ENCODE assay signal across 8 mouse cellular contexts in genomic region chr7:28807641-28808220, GRCm38 (mm10). TPM values are rescaled to one million over a fixed set of nuclear protein-coding genes. Genes with fewer than 3 reads are reported as not detected.
DNase-seq lines count a peak whose midpoint lies in the region; ATAC-seq lines count a peak whose summit lies in the region.

No protein-coding gene starts in this region.

- H3K9me3 ChIP-seq in erythroblast, embryonic 14.5 days (ENCODE audit: control insufficient read depth, low read length): no peaks in the 10 kb centered on the region
- H3K9me3 ChIP-seq in kidney, embryonic 16.5 days (ENCODE audit: low read length): no peaks in the 10 kb centered on the region
- H3K9me3 ChIP-seq in midbrain, embryonic 14.5 days (ENCODE audit: control insufficient read depth, low read length): no peaks in the 10 kb centered on the region

- H3K27me3 ChIP-seq in erythroblast, embryonic 14.5 days (ENCODE audit: control insufficient read depth): no peaks in the 10 kb centered on the region
- no peaks in the 10 kb centered on the region for H3K27me3 ChIP-seq in kidney, embryonic 16.5 days (ENCODE audit: insufficient read depth, low read length)
- H3K27me3 ChIP-seq in midbrain, embryonic 14.5 days (ENCODE audit: control insufficient read depth, insufficient read depth, low read length): no peaks in the 10 kb centered on the region

- H3K4me2 ChIP-seq in kidney, embryonic 16.5 days (replicated peaks; ENCODE audit: low read depth, low read length): peak overlapping the region; percentile 98
- peak overlapping the region; percentile 80 for H3K4me2 ChIP-seq in midbrain, embryonic 14.5 days (ENCODE audit: low read length)

- H3K27ac ChIP-seq in kidney, embryonic 16.5 days (ENCODE audit: low read length): peak overlapping the region; percentile 100
- peak overlapping the region; percentile 99 for H3K27ac ChIP-seq in midbrain, embryonic 14.5 days (replicated peaks; ENCODE audit: low read depth, low read length)

- peak overlapping the region; percentile 93 for H3K4me3 ChIP-seq in erythroblast, embryonic 14.5 days (replicated peaks)
- peak overlapping the region; percentile 78 for H3K4me3 ChIP-seq in kidney, embryonic 16.5 days (ENCODE audit: low read length)
- H3K4me3 ChIP-seq in midbrain, embryonic 14.5 days (replicated peaks; ENCODE audit: low read depth, low read length): peak overlapping the region; percentile 77

- DNase-seq in adrenal gland, adult 2 months: peak; percentile 86
- DNase-seq in heart, adult 18-20 months: peak; percentile 65 to 76
- DNase-seq in midbrain, embryonic 14.5 days: no peak
- no peak for DNase-seq in thymus, adult 18-20 months

- ATAC-seq in erythroblast, adult 5-6 weeks (replicated peaks; ENCODE audit: low FRiP score, poor library complexity, severe bottlenecking): no peak
- ATAC-seq in kidney, embryonic 16.5 days (ENCODE audit: low FRiP score, low TSS enrichment): no peak
- ATAC-seq in midbrain, embryonic 14.5 days (ENCODE audit: low FRiP score, low TSS enrichment): no peak
- ATAC-seq in frontal cortex, adult (ENCODE audit: low TSS enrichment): no peak

- H3K9ac ChIP-seq in kidney, embryonic 16.5 days (replicated peaks; ENCODE audit: low read length): peak overlapping the region; percentile 96
- H3K9ac ChIP-seq in midbrain, embryonic 14.5 days (replicated peaks; ENCODE audit: low read length): peak overlapping the region; percentile 88

- WGBS in kidney, embryonic 16.5 days: 33% methylated on average over 8 of the region's 8 CpGs
- WGBS in midbrain, embryonic 14.5 days: 17% methylated on average over 8 of the region's 8 CpGs

- H3K4me1 ChIP-seq in erythroblast, embryonic 14.5 days (ENCODE audit: control insufficient read depth): peaks cover 55% of the 10 kb centered on the region
- H3K4me1 ChIP-seq in kidney, embryonic 16.5 days (ENCODE audit: insufficient read depth, low read length): peaks cover 36% of the 10 kb centered on the region
- peaks cover 19% of the 10 kb centered on the region for H3K4me1 ChIP-seq in midbrain, embryonic 14.5 days (ENCODE audit: control insufficient read depth, insufficient read depth, low read length)

- peaks cover 11% of the 10 kb centered on the region for H3K36me3 ChIP-seq in erythroblast, embryonic 14.5 days (ENCODE audit: control insufficient read depth)
- peaks cover 2% of the 10 kb centered on the region; the same call in 1 of the 2 replicates for H3K36me3 ChIP-seq in kidney, embryonic 16.5 days (ENCODE audit: insufficient read depth, low read length)
- peaks cover 8% of the 10 kb centered on the region for H3K36me3 ChIP-seq in midbrain, embryonic 14.5 days (ENCODE audit: control insufficient read depth, insufficient read depth, low read length)

RNA-seq across cellular contexts. Expression of gene Hnrnpl, which starts 0.6 kb away (rescaled TPM):
- 24.2 and 25.1 TPM in 2 replicates for polyA plus RNA-seq in erythroblast, embryonic 14.5 days (2012)
- total RNA-seq in erythroblast, adult 5-6 weeks (2015; ENCODE audit: low replicate concordance): 98.6 and 172 TPM in 2 replicates
- total RNA-seq in erythroblast, adult 5-6 weeks (2017; ENCODE audit: low replicate concordance): 98.1 and 140 TPM in 2 replicates
- total RNA-seq in adrenal gland, adult 2 months (2021): 100 to 1,000 TPM; 382 to 408 TPM
- 119 and 120 TPM in 2 replicates for polyA plus RNA-seq in adrenal gland, adult 2 months (2012; rRNA removed)
- 100 to 1,000 TPM; 196 to 224 TPM for total RNA-seq in heart, adult 18-20 months (2021)
- 204 and 224 TPM in 2 replicates for polyA plus RNA-seq in kidney, embryonic 16.5 days (2015; fragmentation: Nextera tagmentation; extraction: Ambion mirVana)
- 168 and 170 TPM in 2 replicates for polyA plus RNA-seq in midbrain, embryonic 14.5 days (2014; fragmentation: Nextera tagmentation; extraction: Ambion mirVana)

RNA-seq across cellular contexts. Expression of gene Ech1, which starts 17.3 kb away (rescaled TPM):
- polyA plus RNA-seq in erythroblast, embryonic 14.5 days (2012): 0.67 and 2.1 TPM in 2 replicates
- total RNA-seq in erythroblast, adult 5-6 weeks (2015; ENCODE audit: low replicate concordance): 36.6 and 59.0 TPM in 2 replicates
- 23.2 and 31.8 TPM in 2 replicates for total RNA-seq in erythroblast, adult 5-6 weeks (2017; ENCODE audit: low replicate concordance)
- 100 to 1,000 TPM; 520 to 711 TPM for total RNA-seq in adrenal gland, adult 2 months (2021)
- 486 and 560 TPM in 2 replicates for polyA plus RNA-seq in adrenal gland, adult 2 months (2012; rRNA removed)
- total RNA-seq in heart, adult 18-20 months (2021): 1,000 to 10,000 TPM; 1,960 to 1,989 TPM
- 198 and 214 TPM in 2 replicates for polyA plus RNA-seq in kidney, embryonic 16.5 days (2015; fragmentation: Nextera tagmentation; extraction: Ambion mirVana)
- polyA plus RNA-seq in midbrain, embryonic 14.5 days (2014; fragmentation: Nextera tagmentation; extraction: Ambion mirVana): 62.4 and 78.1 TPM in 2 replicates

RNA-seq across cellular contexts. Expression of gene Rinl, which starts 19.0 kb away (rescaled TPM):
- 0.49 and 0.65 TPM in 2 replicates for polyA plus RNA-seq in erythroblast, embryonic 14.5 days (2012)
- total RNA-seq in erythroblast, adult 5-6 weeks (2015; ENCODE audit: low replicate concordance): 21.1 and 25.0 TPM in 2 replicates
- 9.9 and 13.4 TPM in 2 replicates for total RNA-seq in erythroblast, adult 5-6 weeks (2017; ENCODE audit: low replicate concordance)
- total RNA-seq in adrenal gland, adult 2 months (2021): 1 to 10 TPM; 2.9 to 3.7 TPM
- polyA plus RNA-seq in adrenal gland, adult 2 months (2012; rRNA removed): 3.0 and 4.1 TPM in 2 replicates
- 1 to 10 TPM; 1.5 to 3.4 TPM for total RNA-seq in heart, adult 18-20 months (2021)
- polyA plus RNA-seq in kidney, embryonic 16.5 days (2015; fragmentation: Nextera tagmentation; extraction: Ambion mirVana): 7.0 and 7.7 TPM in 2 replicates
- polyA plus RNA-seq in midbrain, embryonic 14.5 days (2014; fragmentation: Nextera tagmentation; extraction: Ambion mirVana): 1.1 and 2.4 TPM in 2 replicates

RNA-seq across cellular contexts. Expression of gene Lgals4, which starts 25.9 kb away (rescaled TPM):
- 0.04 and 0.17 TPM in 2 replicates for polyA plus RNA-seq in erythroblast, embryonic 14.5 days (2012)
- total RNA-seq in erythroblast, adult 5-6 weeks (2015; ENCODE audit: low replicate concordance): 1.7 TPM in 1 of 2 replicates, not detected in the other
- 2.4 TPM in 1 of 2 replicates, not detected in the other for total RNA-seq in erythroblast, adult 5-6 weeks (2017; ENCODE audit: low replicate concordance)
- 1 to 10 TPM; 7.4 to 9.4 TPM for total RNA-seq in adrenal gland, adult 2 months (2021)
- 20.5 and 22.4 TPM in 2 replicates for polyA plus RNA-seq in adrenal gland, adult 2 months (2012; rRNA removed)
- 10 to 100 TPM in 1 of 2 experiments, 1 to 10 TPM in 1; 9.6 to 18.7 TPM for total RNA-seq in heart, adult 18-20 months (2021)
- 10.8 and 12.8 TPM in 2 replicates for polyA plus RNA-seq in kidney, embryonic 16.5 days (2015; fragmentation: Nextera tagmentation; extraction: Ambion mirVana)
- 1.7 and 3.3 TPM in 2 replicates for polyA plus RNA-seq in midbrain, embryonic 14.5 days (2014; fragmentation: Nextera tagmentation; extraction: Ambion mirVana)

RNA-seq across cellular contexts. Expression of gene Nfkbib, which starts 40.4 kb away (rescaled TPM):
- polyA plus RNA-seq in erythroblast, embryonic 14.5 days (2012): 20.1 and 21.4 TPM in 2 replicates
- 2.9 and 3.8 TPM in 2 replicates for total RNA-seq in erythroblast, adult 5-6 weeks (2015; ENCODE audit: low replicate concordance)
- total RNA-seq in erythroblast, adult 5-6 weeks (2017; ENCODE audit: low replicate concordance): 2.2 and 3.6 TPM in 2 replicates
- total RNA-seq in adrenal gland, adult 2 months (2021): 10 to 100 TPM; 38.0 to 62.9 TPM
- polyA plus RNA-seq in adrenal gland, adult 2 months (2012; rRNA removed): 97.6 and 122 TPM in 2 replicates
- total RNA-seq in heart, adult 18-20 months (2021): 10 to 100 TPM; 25.8 to 26.8 TPM
- polyA plus RNA-seq in kidney, embryonic 16.5 days (2015; fragmentation: Nextera tagmentation; extraction: Ambion mirVana): 48.5 and 53.2 TPM in 2 replicates
- polyA plus RNA-seq in midbrain, embryonic 14.5 days (2014; fragmentation: Nextera tagmentation; extraction: Ambion mirVana): 55.9 and 66.2 TPM in 2 replicates

Comparison
In these comparisons a context has a peak if more than half of its experiments do, and no peak if none do; other contexts are left out.
1. DNase-seq: peak in adrenal gland, adult 2 months (single experiment) and heart, adult 18-20 months (2 of 2); none in midbrain, embryonic 14.5 days (single experiment) and thymus, adult 18-20 months (0 of 2).
2. RNA of gene Ech1, which starts 17.3 kb away (polyA plus RNA-seq): 486 to 560 TPM in adrenal gland, adult 2 months, 198 to 214 TPM in kidney, embryonic 16.5 days and 62.4 to 78.1 TPM in midbrain, embryonic 14.5 days; 0.67 to 2.1 TPM in erythroblast, embryonic 14.5 days; every median in the first group is over 10 times any median in the second.
3. Peak in every context shown above with its lines, with median percentiles within 50 percentile points of each other: H3K4me3 ChIP-seq.